Mouse (Mus musculus) adrenal gland, adult 10 weeks (tissue): ENCODE results near the gene Fbxo40. TPM values are rescaled to one million over a fixed set of nuclear protein-coding genes. Genes with fewer than 3 reads are reported as not detected.

Experiments
- polyA plus RNA-seq: library from polyadenylated mRNA; stranded (reverse); fragments of 350-450 nt; fragmentation: Illumina TruSeq; extraction: RNeasy Lipid Tissue Mini Kit (QIAGEN cat#74804); gene quantifications from one replicate; pipeline ENCODE4 v1.2.3, GENCODE M21; 2014; ENCODE audit warnings: low read depth, low replicate concordance

Gene Fbxo40
- 0.93 TPM for polyA plus RNA-seq

GRCm38 (mm10) chr16:36989999-36990625 lies at the start of gene Fbxo40:
TSS of gene Fbxo40 (minus strand) at chr16:36990467.

GRCm38 (mm10) chr16:37011061-37011921 lies 21.0 kb upstream of the Fbxo40 start, which contains the start of gene Polq:
TSS of gene Polq (plus strand) at chr16:37011786.

GRCm38 (mm10) chr16:36934841-36935620 lies 55.2 kb downstream of the Fbxo40 start, which contains the start of gene Hcls1:
TSS of gene Hcls1 (plus strand) at chr16:36934983.

Other genes with a start within 250 kb of the Fbxo40 start
- 12.5 TPM for gene Slc15a2, start 205.5 kb downstream of the Fbxo40 start, polyA plus RNA-seq
- 66.3 TPM for gene Iqcb1, start 162.1 kb downstream of the Fbxo40 start, polyA plus RNA-seq
- gene Eaf2, start 115.5 kb downstream of the Fbxo40 start, polyA plus RNA-seq = 2.1 TPM
- 60.5 TPM for gene Golgb1, start 115.3 kb downstream of the Fbxo40 start, polyA plus RNA-seq
- 2.4 TPM for gene Hcls1, start 55.5 kb downstream of the Fbxo40 start, polyA plus RNA-seq
- gene Polq, start 21.3 kb upstream of the Fbxo40 start, polyA plus RNA-seq = 1.0 TPM